Mouse (Mus musculus) megakaryocyte, embryonic 14.5 days (primary cell): ENCODE measurements at regions not wholly inside any gene's neighbourhood (a gene's known extent, or its start where the extent isn't known, plus 50 kb on each side); places are given as distances from the start of the nearest gene placed in this dataset.
"Not testable (repeated sequence)": the region's sequence is repeated elsewhere in the genome, so short reads cannot be mapped to it uniquely, and the experiment has no call there.

Experiments used
- H3K27me3 ChIP-seq: replicated peaks from 2 replicates; pipeline ENCODE3; 2012; ENCODE audit warnings: inconsistent platforms
- H3K36me3 ChIP-seq: replicated peaks from 2 replicates; pipeline ENCODE3; 2012; ENCODE audit warnings: low read length, inconsistent platforms, mixed read lengths
- H3K4me1 ChIP-seq: 2 replicates; pipeline ENCODE4 v1.6.1; 2012; ENCODE audit warnings: inconsistent platforms
- H3K4me3 ChIP-seq: replicated peaks from 2 replicates; pipeline ENCODE3; 2012; ENCODE audit warnings: moderate library complexity, mild to moderate bottlenecking, inconsistent platforms
- H3K9me3 ChIP-seq: 2 replicates; pipeline ENCODE4 v1.6.1; 2012; ENCODE audit warnings: inconsistent platforms
- FLI1 ChIP-seq: IDR thresholded peaks from 2 replicates; pipeline ENCODE4 v1.6.1; 2012; ENCODE audit warnings: low read length, inconsistent platforms, mixed read lengths
- GATA1 ChIP-seq: IDR thresholded peaks from 3 replicates; pipeline ENCODE4 v1.6.1; 2012; ENCODE audit warnings: mixed read lengths, low read length, inconsistent platforms, borderline replicate concordance

DNA sequence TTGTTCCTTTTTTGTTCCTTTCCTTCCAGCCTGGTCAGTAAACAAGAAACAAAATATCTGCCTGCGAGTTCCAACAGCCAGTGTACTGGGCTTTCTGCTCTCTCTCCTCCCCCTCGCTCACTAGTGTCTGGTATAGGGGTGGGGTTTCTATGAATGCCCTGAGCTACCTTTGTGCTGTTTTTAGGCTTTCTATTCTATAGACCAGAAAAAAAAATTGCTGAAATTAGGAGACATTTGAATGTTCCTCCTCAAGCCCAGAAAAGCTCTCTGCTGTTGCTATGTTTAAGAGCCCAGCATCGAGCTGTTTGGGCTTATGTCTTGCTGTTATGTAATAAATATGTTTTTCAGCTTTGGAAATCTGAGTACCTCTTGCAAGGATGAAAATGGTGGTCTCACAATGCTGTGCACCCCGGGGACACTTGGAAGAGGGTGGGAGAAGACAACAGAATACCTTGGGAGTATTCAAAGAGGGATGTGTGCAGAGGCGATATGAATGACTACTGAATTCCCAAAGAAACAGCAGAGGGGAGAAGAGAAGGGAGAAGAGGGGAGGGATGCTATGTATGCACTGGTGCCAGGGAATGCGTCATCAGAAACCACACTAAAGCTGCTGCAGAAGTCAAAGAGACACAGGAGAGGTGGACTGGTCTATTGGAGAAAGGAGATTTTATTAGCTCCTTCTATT is 88.8 kb upstream of the Sipa1l1 start:
- Histone ChIP-seq H3K4me1 (no peaks in the 10 kb centered on the region), H3K27me3 (peaks cover 27% of the 10 kb centered on the region), H3K4me3 (no peak overlapping the region), H3K9me3 (peaks cover 3% of the 10 kb centered on the region; the same call in 1 of the 2 replicates), H3K36me3 (no peaks in the 10 kb centered on the region)
- TF ChIP-seq GATA1 = no peak
- TF ChIP-seq FLI1 = no peak

DNA sequence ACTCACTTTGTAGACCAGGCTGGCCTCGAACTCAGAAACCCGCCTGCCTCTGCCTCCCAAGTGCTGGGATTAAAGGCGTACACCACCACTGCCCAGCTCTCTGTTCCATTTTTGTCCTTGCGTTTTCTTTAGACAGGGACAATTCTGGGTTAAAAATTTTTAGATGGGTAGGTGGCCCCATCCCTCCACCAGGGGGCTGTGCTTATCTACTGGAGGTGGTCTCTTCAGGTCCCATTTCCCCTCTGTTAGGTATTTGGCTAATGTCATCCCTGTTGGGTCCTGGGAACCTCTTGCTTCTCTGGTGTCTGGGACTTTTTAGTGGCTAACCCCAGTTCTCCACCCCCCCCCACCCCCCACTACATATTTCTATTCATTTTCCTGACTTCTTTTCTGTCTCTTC is 86.5 kb upstream of the Sipa1l1 start:
- not testable (repeated sequence) for H3K4me1 ChIP-seq, H3K36me3 ChIP-seq

DNA sequence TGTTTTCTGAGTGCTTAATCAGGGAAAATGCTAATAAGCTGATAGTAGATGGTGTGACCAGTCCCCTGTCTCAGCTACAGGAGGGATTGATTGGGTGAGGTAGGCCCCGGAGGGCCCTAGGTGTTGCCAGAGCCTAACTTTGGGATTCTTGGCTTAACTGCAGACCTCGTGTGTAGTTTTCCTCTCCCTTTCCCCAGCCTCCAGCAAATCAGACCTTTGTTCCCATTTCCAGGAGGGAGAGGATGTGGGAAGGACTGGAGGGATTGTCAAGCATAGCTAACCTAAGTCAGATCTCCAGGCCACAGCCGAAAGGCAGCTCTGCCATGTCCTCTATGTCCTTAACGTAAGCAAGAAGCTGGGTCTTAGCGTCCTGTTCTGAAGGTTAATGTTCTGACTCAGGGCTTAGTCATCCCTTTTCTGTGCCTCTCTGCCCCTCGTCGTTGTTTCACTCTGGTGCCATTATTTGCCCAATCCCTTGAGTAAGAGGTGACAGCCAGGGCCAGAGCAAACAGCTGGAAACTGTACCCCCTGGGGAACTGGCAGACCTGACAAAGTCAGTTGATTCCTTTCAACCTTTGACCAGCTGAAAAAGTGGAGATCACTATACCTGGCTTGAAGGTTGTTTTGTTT is 83.2 kb upstream of the Sipa1l1 start:
- no peaks in the 10 kb centered on the region for H3K4me1 ChIP-seq
- no peak overlapping the region for H3K4me3 ChIP-seq
- H3K9me3 ChIP-seq = peaks cover 9% of the 10 kb centered on the region
- peaks cover 2% of the 10 kb centered on the region for H3K27me3 ChIP-seq
- no peaks in the 10 kb centered on the region for H3K36me3 ChIP-seq
- TF ChIP-seq FLI1 = no peak
- no peak for TF ChIP-seq GATA1

More for the DNA sequence above, 86.5 kb upstream of the Sipa1l1 start:
- not testable (repeated sequence) for H3K4me3 ChIP-seq, H3K9me3 ChIP-seq
- peaks cover 18% of the 10 kb centered on the region for H3K27me3 ChIP-seq

DNA sequence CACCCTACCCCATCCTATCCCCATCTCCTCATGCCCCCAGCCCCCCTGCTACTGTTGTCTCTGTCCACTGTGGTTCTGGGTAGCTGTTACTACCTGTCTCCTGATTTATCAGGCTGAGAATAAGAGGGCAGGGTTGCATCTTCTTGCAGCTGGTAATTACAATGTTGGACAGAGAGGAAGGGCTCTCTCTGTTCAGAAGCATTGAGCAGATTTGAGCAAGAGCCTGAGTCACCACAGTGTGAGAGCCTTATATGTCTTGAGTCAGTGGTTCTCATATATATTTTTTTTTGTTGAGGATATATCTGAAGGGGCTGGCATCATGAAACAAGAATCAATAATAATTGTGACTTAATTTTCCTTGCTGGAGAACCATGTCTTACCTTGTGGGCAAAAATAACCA is 82.7 kb upstream of the Sipa1l1 start:
- no peak for TF ChIP-seq FLI1
- Histone ChIP-seq H3K27me3 (no peaks in the 10 kb centered on the region), H3K36me3 (no peaks in the 10 kb centered on the region), H3K4me1 (no peaks in the 10 kb centered on the region), H3K4me3 (no peak overlapping the region), H3K9me3 (peaks cover 9% of the 10 kb centered on the region)

DNA sequence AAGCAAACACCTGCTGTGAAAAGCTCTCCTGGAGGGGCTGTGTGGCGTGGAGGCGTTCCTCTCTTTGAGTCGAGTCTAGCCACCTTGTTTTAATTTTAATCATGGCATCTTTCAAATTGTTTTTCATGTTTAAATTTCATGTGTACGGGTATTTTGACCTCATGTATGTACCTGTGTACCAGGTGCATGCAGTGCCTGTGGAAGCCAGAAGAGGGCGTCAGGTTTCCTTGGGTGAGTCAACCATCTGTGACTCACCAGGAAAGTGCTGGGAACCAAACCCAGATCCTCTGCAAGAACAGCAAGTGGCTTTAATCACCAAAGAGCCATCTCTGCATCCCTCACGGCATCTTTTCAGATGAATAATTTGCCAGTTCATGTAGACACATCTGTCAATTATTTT is 79.8 kb upstream of the Sipa1l1 start:
- H3K27me3 ChIP-seq = peaks cover 9% of the 10 kb centered on the region
- no peak for TF ChIP-seq FLI1
- TF ChIP-seq GATA1 = no peak

DNA sequence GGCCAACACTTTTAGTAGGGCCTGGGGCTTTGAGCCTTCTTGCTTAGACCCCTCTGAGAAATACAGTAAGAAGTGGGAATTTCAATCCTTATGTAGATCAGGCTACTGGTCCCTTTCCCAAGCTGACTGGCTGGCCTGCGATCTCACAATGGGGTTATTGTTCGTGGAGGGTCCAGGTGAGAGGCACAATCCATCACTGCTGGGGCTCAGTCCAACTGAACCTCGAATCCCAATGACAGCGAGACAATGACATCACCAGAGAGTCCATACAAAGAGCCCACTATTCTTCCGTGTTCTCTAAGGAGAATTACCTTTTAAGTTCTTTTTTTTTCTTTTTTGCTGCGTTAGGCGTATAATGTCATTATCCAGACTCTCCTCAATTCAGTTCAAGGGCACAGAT is 75.8 kb upstream of the Sipa1l1 start:
- H3K4me3 ChIP-seq = no peak overlapping the region
- peaks cover 16% of the 10 kb centered on the region for H3K27me3 ChIP-seq
- H3K36me3 ChIP-seq = no peaks in the 10 kb centered on the region
- peaks cover 40% of the 10 kb centered on the region for H3K9me3 ChIP-seq
- TF ChIP-seq GATA1 (no peak), FLI1 (no peak)
- H3K4me1 ChIP-seq = 0 out of 2 replicates have a peak, but pooled peaks cover 3% of the 10 kb centered on the region

More for the DNA sequence above, 79.8 kb upstream of the Sipa1l1 start:
- Histone ChIP-seq H3K9me3 (peaks cover 11% of the 10 kb centered on the region), H3K4me1 (no peaks in the 10 kb centered on the region), H3K36me3 (no peaks in the 10 kb centered on the region), H3K4me3 (no peak overlapping the region)

DNA sequence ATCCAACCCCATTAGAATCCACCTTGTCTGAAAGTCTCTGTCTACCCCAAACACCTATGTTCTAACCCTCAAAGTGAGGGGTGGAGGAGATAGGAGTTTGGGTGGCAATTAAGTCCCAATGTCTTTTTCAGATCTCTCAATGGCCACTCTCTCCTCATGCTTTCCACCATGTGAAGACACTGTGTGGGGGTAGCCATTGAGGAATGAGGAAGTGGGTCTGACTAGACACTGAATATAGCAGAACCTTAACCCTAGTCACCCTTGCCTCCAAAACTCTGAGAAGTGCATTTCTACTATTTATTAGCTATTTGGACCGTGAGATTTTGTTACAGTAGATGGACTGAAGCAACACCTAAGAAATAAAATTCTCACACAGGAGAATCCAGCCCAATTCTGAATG is 73.7 kb upstream of the Sipa1l1 start:
- peaks cover 40% of the 10 kb centered on the region for H3K9me3 ChIP-seq

DNA sequence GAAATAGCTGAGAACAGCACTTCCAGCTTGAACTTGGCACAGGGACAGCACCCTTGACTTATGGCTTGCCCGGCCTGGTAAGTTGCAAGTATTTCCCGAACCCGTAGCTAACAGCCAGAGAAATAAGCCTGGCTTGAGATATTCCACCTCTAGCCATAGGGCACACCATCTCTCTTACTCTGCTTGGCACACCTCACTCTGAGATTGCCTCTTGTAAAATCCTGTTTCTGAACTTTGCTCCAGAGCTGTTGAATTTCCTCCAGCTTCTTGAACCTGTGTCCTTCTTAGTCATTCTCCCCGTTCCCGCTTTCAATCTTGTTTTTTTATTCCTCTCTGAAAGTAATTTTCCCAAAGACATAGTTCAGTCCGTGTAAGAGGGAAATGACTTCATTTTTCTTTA is 72.0 kb upstream of the Sipa1l1 start:
- Histone ChIP-seq H3K9me3 (peaks cover 40% of the 10 kb centered on the region), H3K27me3 (peaks cover 20% of the 10 kb centered on the region), H3K36me3 (no peaks in the 10 kb centered on the region), H3K4me3 (no peak overlapping the region), H3K4me1 (0 out of 2 replicates have a peak, but pooled peaks cover 3% of the 10 kb centered on the region)
- TF ChIP-seq GATA1 = no peak
- TF ChIP-seq FLI1 = no peak

More for the DNA sequence above, 73.7 kb upstream of the Sipa1l1 start:
- Histone ChIP-seq H3K4me3 (no peak overlapping the region), H3K4me1 (0 out of 2 replicates have a peak, but pooled peaks cover 3% of the 10 kb centered on the region), H3K36me3 (no peaks in the 10 kb centered on the region), H3K27me3 (peaks cover 21% of the 10 kb centered on the region)
- no peak for TF ChIP-seq GATA1

DNA sequence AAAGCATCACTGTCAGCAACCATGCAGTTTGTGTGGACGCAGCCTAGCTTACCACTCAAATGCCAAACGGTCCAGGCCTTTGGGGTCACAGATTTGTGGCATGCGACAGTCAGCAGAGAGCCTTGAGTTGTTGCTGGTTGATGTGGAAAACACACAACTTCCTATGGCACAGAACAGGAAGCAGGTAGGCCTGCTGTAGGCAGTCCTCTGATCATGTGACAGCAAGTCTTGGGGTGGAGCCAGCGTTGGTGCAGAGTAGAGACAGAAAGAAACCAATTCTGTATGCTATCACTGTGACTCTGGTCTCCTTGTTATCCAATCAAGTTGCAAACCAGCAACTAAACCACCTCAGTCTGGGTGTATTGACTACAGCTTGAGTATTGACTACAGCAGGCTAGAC is 71.5 kb upstream of the Sipa1l1 start:
- Histone ChIP-seq H3K36me3 (no peaks in the 10 kb centered on the region), H3K4me1 (0 out of 2 replicates have a peak, but pooled peaks cover 3% of the 10 kb centered on the region), H3K4me3 (no peak overlapping the region), H3K27me3 (peaks cover 19% of the 10 kb centered on the region), H3K9me3 (peaks cover 40% of the 10 kb centered on the region)
- TF ChIP-seq GATA1 (no peak), FLI1 (no peak)

DNA sequence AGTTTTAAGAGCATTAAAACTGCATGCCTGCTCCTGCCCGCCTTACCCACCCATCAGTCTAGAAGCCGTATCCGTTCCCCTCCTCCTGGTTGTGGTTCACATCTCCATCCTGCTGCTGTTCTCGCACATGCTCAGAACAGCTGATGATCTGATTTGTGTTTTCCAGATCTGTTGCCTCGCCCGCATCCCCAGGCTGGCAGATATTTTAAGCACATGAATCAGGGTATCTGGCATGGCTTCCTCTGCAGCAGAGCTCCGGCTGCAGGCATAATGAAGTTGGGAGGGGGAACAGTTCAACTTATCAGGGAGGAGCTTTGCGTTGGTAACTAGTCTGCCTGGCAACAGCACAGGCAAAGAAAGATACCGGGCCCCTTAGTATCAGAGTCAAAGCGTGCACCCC is 64.9 kb upstream of the Sipa1l1 start:
- H3K27me3 ChIP-seq = peaks cover 8% of the 10 kb centered on the region
- peaks cover 42% of the 10 kb centered on the region for H3K9me3 ChIP-seq
- no peak overlapping the region for H3K4me3 ChIP-seq
- no peaks in the 10 kb centered on the region for H3K4me1 ChIP-seq
- H3K36me3 ChIP-seq = no peaks in the 10 kb centered on the region
- no peak for TF ChIP-seq GATA1
- TF ChIP-seq FLI1 = no peak
